Mouse (Mus musculus): ENCODE results near the gene Rab3il1.

The Rab3il1 gene

DNA sequence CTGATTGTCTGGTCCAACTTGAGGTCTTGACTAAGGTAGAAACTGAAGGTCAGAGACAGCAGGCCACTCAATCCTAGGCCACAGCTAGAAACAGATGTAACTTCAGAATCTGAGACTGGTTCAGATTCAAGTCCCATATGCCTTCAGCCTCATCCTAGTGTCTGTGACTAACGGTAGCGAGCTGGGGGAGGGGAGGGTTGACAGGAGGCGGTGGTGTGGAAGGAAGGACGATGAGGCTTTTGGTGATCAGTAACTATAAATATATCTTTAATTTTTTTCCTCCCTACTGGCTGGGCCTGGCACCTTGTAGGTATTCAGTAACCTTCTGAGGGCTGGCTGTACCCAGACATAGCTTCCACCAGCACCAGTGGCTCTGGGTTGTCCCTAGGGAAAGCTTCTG is 14.0 kb downstream of the Rab3il1 start:
- DNase-seq: no peak

DNA sequence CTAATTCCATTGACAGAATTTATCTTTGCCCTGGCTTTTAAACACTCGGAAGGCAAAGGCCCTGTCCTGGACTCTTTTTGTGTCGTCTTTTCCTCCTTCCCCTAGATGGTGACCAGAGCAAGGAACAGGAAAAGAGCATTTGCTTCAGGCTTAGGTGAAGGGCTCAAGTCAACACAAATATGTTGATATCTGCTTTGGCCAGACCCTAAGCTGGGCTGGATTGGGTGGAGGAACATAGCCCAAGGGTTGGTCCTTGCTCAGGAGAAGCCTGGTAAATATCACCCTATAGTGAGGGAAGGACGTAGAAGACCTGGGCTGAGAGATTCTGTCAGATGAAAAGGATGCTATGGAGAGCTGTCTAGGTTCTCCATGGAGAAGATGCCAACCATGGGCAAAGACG is 14.7 kb downstream of the Rab3il1 start:
- no peak for DNase-seq

DNA sequence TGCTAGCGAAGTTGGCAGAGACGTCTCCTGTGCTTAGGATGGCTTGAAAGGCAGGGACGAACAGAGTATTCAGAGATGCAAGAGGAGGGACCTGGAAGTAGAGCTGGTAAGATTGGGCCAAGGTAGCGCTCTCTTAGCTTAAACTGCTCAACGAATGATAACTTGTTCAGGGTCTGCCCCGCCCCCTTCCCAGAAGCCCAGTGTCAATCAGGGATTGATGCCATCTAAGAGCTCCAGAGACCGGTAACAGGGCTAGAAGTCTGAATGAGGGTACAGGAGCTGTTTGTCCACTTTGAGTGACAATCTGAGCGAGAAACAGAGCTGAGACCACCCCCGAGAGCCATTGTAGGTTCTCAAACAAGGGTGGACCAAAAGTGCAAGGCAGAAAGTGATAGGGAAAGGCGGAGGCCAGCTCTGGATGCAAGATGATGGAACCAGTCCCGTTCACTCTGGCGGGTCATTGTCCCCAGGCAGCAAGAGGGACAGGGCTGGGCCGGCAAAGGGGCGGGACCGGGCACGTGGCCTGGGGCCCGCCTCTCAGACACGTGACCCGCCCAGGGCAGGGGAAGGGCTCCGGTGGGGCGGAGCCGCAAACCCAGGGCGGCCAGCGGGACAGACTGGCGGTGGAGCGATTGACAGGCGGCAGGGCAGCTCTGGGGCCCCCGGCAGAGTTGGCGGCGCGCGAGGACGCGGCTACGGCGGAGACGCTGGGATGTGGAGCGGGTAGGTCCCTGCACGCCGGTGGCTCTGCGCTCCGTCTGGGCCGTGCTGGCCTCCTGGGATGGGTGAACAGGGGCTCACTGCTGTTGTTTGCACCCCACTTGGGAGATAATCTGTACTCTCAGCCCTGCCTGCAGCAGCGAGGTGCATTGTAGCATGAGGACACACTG is 16.4 kb downstream of the Rab3il1 start:
- peak; percentile 96 for DNase-seq

DNA sequence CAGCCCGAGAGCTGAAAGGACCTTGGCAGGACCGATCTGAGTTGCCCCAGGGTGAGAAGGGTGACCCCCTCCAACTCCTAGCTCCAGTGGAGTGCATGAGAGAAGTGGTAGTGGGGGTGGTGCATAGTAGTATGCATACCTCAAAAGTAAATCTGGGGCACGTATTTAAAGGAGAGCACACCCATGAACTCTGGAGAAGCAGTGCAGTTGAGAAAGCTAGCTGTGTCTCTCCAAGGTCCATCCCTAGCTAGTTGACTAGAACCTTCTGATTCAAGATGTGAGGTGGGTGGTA is 17.0 kb downstream of the Rab3il1 start:
- DNase-seq: no peak

DNA sequence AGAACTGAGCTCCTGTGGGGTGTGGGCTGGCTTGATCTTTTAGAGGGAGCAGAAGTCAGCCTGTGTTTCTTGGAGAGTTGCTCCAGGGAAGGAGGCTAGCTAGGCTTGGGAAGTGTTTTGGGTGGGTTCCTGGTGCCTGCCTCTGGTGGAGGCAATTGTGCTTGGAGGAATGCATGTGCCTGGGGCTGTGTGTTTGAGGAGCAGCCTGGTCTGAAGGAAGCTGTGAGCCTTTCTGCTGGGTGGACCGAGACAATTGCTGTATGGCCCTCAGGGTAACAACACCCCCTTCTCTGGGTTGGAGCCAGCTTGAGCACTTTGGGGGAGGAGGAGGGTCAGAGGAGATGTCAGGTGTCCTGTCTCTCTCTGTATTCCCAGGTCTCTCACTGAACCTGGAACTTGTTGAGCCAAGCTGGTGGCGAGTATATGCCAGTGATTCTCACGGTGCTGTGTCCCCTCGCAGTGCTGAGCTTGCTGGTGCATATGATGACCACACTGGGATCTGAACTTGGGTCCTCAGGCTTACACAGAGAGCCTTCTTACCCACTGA is 17.8 kb downstream of the Rab3il1 start:
- DNase-seq: no peak

DNA sequence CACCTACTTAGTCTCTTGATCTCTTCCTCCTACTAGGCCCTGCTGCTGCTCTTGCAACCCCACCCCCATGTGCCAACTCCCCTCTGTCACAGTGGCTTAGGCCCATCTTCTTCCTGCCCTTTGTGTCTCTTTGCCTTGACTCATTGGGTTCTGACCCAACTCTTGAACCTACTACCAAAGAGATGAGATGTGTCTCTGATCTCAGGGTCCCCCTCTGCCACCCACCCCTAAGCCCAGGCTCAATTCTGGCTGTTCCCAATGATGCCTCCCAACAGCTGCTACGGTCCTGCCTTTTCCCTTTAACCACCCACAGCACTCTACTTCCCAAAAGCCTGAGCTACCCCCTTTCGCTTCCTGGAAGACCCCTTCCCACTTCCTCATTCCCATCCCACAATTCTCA is 20.5 kb downstream of the Rab3il1 start:
- DNase-seq: no peak

DNA sequence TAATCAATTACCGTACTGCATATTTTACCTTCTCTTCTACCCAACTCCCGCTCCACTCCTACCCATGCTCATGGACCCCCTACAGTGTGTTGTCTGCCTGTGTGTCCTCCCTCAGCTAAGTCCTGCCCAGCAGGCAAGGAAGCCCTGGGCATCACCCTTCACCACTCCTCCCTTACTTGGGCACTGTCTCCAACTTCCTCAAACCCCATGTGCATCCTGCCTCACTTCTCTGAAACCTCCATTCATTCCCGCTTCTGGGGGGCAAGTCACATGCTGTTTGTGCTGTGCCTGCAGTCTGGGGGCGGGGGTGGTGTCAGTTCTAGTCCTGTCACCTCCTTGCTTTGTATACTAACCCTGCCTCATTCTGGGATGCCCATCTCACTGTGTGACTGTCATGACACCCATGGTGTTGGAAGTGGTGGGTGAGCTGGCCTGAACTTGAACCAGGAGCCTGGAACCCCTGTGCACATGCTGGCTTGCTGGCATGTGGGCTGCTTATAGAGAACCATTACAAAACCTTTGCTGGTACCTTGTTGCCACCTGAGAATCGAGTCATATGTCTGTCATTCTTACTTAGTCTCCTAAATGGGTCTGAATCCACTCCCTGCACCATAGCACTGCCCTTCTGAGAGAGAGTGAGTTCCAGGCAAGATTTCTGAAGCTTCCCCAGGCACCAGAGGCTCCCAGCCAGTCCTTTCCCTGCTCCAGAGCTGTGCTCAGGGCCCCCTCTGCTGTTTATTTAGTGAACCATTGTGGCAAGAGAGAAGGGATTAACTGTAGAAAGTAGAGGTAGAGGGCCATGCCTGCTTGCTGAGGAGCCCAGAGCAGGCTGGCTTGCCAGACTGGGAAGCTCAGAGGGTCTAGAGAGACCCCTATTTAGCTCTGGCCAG is 21.2 kb downstream of the Rab3il1 start:
- peak; percentile 80 for DNase-seq

DNA sequence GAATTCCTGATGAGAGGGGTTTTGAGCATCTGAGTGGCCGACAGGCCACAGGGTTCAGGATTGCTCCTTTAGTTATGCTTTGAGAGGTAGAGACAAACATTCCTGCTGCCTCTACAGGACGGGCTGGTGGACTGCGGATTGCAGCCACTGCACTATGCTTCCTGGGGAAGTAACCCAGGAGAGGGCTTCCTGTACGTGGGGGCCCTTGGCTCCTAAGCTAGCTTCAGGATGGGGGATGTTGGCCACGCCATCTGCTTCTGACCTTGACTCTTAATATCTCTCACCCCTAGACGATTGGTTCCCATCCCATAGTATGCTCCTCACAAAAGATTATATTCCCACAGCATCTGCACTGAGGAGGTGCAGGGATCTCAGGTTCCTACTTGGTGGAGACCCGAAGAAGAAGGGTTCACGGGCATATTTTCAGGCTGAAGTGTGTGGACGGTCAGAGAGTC is 21.9 kb downstream of the Rab3il1 start:
- DNase-seq: peak; percentile 39

DNA sequence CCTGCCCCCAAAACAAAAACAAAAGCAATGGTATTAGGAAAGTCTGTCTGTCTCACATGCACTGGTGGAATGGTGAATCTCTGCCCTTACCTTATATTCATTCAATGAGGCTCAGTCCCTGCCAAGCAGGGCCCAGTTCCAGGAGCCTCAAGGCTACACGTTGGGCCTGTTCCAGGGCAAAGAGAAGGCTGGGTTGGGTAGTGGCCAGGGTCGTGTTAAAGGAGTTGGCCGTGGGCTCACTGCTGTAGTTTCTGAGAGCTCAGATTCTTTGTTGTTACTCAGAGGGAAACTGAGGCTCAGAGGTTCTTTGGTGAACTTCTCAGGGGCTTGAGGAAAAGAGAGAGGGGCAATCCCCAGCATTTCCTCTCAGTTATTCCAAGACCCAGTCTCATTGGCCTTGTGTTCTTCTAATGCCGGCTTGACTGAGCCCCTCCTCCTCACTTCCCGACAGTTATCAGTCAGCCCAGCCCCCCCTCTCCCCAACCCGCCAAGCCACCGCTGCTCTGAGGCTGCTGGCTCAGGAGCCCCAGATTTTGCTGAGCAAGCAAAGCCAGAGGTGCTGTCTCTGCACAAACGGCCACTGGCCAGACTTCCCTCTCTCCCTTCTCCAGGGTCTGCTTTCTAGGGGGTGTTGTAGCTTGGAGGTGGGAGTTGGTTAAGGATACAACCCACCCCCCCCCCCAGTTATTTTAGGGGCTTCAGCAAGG is 23.9 kb downstream of the Rab3il1 start:
- DNase-seq: peak; percentile 82

DNA sequence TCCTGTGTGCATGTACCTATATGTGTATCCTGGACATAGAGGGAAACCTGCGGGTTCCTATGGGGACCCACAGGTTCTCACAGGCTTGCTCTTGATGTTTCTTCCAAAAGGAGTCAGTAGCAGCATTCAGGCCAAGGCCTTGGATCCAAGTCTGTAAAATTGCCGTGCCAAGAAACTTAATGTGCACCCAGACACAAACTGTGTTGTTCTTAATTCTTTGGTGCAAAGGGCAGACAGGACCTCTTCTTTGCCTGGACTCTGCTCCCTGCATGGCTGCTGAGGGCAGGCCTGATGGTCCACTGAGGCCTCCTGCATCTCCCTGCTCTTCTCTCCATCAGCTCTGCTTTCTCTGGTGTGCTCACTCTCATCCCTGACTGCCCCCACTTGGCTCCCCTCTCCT is 28.3 kb downstream of the Rab3il1 start:
- DNase-seq: no peak

DNA sequence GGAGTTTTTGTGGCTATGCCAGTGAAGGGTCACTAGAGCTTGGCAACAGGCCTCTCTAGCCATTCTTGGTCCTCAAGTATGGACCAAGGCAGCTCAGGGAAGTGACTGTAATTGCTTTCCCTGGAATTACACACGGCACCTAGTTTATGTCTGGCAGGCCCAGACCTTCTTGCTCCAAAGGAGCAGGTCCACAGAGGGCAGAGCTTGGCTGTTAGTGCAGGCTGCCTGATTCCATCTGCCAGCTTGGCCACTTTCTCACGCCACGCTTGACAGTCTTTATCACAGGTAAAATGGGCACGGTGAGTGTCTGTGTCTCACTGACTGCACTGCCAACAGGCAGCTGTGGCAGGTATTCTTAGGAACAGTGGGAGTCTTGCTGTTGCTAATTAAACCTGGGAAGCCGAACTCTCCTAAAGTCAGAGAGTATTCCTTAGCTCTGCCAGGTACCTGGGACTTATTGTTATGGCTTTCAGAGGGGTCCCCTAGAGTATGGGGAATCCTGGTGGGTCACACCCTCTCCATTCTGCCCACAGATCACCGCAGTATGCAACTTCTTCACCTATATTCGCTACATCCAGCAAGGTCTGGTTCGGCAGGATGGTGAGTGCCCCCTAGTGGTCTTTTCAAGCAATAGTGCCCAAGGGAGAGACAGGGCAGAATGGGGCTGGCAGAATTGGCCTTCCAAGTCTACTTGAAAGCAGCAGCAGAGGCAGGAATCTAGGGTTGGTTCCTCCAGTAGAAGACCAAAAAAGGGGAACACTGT is 31.9 kb downstream of the Rab3il1 start:
- peak; percentile 78 for DNase-seq

DNA sequence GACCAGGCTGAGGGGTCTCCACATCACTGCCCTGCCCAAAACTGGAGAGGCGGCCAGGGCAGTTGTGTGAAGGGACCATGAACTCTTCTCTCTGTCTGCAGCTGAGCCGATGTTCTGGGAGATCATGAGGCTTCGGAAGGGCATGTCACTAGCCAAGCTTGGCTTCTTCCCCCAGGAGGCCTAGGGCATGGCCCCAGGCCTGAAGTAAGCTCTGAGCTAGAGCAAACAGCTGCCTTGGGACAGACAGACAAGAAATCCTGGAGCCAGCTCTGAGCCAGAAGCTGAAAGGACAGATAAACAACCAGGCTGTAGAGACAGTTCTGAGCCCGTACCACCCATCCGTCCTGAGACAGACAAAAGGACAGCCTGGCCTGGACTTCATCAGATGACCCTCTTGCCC is 32.9 kb downstream of the Rab3il1 start:
- DNase-seq: no peak

DNA sequence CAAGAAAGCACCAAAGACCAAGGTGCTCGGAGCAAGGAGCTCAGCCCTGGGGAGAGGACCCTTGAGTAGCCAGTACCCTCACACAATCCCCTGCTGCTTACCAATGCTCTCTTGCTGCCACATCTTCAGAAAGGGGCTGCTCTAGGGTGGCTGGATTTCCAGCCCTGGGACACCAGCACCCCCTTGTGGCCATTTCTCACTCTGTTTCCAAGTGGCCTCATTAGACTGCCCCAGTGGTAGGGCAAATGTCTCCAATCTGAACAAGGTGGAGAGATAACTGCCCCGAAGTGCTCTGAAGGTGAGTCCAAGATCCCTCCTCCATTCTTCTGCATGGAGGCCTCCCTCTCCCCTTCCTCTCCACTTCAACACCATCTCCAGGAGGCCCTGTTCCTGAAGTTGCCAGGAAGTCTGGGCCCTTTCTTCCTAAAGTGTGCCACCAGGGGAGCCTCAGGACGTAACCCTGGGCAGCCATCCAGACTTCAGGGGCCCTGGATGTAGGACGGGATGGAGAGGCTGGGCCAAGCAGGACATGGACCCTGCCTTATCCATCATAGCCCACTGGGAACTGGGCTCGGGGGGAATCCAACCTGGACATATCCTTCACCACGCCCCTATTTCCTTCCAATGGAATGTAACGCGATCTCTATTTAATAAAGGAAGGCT is 33.4 kb downstream of the Rab3il1 start:
- peak; percentile 93 for DNase-seq

DNA sequence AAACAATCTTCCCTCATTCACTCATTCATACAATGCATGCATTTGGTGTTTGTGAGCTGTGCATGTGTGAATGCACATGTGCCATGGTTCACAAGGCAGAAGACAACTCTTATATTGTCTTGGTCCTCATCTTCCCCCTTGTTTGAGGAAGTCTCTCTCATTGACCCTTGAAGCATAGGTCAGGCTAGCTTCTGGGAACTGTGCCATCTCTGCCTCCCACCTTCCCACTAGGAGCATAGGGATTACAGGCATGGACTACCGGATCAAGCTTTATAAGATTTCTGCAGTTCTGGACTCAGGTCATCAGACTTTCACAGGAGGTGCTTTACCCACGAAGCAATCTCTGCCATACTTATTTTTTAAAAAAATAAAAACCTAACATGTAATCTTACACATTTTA is 36.1 kb downstream of the Rab3il1 start:
- no peak for DNase-seq

DNA sequence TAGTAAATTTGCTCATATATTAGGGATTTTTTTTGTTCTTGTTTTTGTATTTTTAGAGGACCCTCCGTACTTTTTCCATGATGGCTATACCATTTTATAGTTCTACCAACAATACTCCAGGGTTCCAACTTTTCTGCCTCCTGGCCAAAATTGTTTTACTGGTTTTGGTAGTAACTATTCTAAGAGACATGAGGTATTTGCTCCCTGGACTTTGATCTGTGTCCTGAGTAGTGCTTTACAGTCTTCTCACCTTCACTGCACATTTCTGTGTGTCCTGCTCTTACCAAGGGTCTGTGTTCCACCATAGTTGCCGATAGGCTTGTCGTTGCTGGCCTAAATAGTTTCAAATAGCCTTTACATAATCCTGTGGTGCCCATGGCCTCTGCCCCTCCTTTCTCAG is 36.9 kb downstream of the Rab3il1 start:
- no peak for DNase-seq

DNA sequence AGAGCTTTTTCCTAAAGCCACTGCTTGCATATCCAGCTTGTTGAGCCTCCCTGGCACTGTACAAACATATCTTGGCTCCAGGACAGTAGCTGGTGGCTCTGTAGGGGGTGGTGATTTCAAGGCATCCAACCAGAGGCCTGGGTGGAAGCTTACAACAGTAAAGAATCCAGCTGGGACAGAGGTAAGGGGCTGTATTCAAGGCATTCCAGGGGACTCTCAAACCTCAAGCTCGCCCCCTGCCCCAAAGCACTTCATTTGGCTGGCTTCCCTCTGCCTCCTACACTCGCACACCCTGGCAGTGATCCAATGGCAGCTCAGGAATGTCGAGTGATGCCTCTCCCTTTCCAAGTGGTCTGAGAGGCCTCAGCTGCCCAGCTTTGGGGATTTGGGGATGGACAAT is 37.4 kb downstream of the Rab3il1 start:
- peak; percentile 92 for DNase-seq

DNA sequence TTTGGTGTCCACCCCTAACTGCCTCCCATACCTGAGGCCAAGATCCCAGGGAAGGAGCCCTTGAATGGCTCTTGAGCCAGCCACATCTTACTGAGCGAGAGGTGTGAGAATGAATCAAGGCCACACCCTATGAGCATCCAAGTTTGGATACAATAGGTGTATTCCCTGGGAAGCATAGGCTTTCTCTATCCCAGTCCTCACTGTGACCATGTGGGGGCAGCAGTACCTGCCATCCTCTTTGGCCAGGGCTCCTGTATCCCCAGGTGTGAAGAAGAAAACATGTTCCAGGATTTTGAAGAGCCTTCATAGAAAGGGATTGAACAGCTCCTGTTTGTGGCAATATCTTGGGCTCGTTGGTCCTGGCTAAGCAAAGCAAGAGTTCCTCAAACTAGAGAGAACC is 38.1 kb downstream of the Rab3il1 start:
- DNase-seq: no peak

DNA sequence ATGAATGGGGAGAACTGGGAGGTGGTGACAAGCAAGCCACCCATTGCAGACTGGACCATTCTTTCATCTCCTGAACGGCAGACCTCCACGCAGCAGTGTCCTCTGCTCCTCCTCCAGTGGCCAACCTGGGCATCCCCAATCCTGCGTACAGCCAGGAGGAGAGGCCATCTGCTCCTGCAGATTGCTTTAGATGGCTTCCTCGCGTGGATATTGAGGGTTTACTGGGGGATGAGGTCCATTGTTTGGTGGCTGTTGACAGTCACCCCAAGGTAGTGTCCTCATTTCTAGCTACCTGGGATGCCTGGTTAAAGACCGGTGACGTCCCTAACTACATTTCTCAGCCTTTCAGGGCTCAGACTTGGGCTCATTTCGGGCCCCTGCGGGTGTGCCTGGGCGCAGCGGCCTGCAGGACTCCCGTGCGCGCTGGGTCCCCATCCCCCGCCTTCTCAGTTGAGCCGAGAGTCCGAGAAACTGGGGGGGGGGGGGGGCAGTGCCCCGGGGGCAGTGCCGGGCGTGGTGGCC is 39.5 kb downstream of the Rab3il1 start:
- no peak for DNase-seq

DNA sequence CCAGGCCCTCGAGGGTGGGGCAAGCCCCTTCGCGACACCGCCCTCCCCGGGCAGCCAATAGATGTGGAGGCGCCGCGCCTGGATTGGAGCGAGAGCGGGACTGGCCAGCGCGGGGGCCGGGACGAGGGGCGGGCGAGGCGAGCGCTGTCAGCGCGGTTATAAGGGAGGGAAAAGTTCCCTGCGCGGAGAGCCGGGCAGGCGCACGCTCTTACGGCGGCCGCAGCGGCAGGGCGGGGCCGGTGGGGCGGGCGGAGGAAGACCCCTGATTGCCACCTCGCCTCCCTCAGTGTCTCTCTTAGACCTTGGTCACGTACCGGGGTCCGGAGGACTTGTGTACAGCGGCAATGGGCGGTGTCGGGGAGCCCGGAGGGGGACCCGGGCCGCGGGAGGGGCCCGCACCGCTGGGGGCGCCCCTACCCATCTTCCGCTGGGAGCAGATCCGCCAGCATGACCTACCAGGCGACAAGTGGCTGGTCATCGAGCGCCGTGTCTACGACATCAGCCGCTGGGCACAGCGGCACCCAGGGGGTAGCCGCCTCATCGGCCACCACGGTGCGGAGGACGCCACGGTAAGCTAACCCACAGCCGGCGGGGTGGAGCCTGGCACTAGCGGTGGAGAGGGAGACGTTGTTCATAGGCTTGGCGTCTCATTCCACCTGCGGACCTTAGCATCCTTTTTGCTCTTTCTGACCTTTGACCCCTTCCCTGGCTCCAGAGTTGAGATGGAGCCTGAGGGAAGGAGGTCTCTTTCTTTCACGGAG is 40.1 kb downstream of the Rab3il1 start, which contains the start of gene Fads3:
Gene Fads3 (plus strand): TSS at position 182 of the 761 bp plus-strand sequence.
- DNase-seq: peak; percentile 92

DNA sequence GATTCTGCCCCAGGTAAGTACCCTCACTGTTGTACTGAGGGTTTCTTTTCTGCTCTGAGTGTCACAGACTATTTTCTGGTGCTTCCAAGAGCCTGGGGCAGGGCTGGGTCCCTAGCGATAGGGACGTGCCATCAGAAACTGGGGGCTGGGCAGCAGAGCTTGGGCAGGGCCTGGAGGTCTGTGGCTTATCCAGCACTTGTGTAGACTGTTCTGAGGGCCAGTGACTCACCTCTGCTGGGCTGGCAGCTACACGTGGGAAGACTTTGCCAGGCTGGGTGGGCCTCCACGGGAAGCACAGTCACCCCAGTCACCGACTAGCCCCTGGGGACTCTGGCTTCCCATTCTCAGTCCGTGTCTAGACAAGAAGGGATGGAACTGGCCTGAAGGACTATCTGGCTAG is 40.8 kb downstream of the Rab3il1 start:
- DNase-seq: no peak

DNA sequence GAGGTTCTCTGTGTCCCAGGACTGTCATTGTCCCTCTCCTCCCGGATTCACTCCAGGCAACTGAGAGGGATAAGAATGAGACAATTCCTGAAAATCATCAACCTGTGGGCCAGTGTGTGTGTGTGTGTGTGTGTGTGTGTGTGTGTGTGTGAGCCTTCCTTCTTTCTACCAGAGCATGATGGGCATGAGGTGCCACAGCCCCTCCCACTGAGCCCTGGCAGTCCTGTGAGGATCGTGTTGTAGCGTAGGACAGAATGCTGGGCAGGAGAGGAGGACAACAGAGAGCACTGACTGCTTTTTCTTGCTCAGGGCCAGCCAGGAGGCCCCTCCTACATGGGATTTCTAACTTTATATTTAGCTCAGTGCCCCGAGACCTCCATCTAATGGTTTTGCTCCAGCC is 41.3 kb downstream of the Rab3il1 start:
- DNase-seq: no peak

Data from lung, postnatal 10 days (tissue).